Mouse (Mus musculus) megakaryocyte, embryonic 14.5 days (primary cell): ENCODE data around the gene Gtf2h3. TPM values are rescaled to one million over a fixed set of nuclear protein-coding genes. Genes with fewer than 3 reads are reported as not detected.
"Not testable (repeated sequence)": the region's sequence is repeated elsewhere in the genome, so short reads cannot be mapped to it uniquely, and the experiment has no call there.

ENCODE experiments used
- H3K27me3 ChIP-seq: replicated peaks from 2 replicates; pipeline ENCODE3; 2012; ENCODE audit warnings: inconsistent platforms
- H3K36me3 ChIP-seq: replicated peaks from 2 replicates; pipeline ENCODE3; 2012; ENCODE audit warnings: low read length, inconsistent platforms, mixed read lengths
- H3K4me1 ChIP-seq: 2 replicates; pipeline ENCODE4 v1.6.1; 2012; ENCODE audit warnings: inconsistent platforms
- H3K4me3 ChIP-seq: replicated peaks from 2 replicates; pipeline ENCODE3; 2012; ENCODE audit warnings: moderate library complexity, mild to moderate bottlenecking, inconsistent platforms
- H3K9me3 ChIP-seq: 2 replicates; pipeline ENCODE4 v1.6.1; 2012; ENCODE audit warnings: inconsistent platforms
- FLI1 ChIP-seq: IDR thresholded peaks from 2 replicates; pipeline ENCODE4 v1.6.1; 2012; ENCODE audit warnings: low read length, inconsistent platforms, mixed read lengths
- GATA1 ChIP-seq: IDR thresholded peaks from 3 replicates; pipeline ENCODE4 v1.6.1; 2012; ENCODE audit warnings: mixed read lengths, low read length, inconsistent platforms, borderline replicate concordance
- polyA plus RNA-seq: library from polyadenylated mRNA; stranded (reverse); fragments of >175 nt; gene quantifications from 2 replicates; pipeline ENCODE4 v1.2.3, GENCODE M21; 2012; ENCODE audit warnings: low replicate concordance; ENCODE audit not compliant: insufficient read depth

The Gtf2h3 gene
- polyA plus RNA-seq, 1 experiment = 3.1 TPM

DNA sequence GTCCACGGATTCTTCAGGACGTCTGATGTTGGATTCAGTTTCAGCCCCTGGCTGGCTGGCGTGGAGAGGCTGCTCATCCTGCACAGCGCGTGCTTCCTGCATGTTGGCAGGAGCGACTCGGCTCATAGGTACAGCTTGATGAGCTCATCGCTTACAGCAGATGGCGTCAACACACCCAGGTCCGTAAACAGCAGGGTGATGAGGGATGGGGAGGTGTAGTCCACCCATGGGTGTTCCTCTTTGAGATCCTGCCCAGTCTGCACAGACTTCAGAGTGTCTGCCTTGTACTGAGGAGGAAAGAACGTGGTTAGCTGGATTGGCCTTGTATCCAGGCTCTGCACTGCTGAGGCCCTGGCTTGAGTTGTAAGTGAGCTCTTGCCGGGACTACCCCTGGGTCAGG is 7.9 kb upstream of the Gtf2h3 start:
- TF ChIP-seq FLI1 (no peak), GATA1 (no peak)
- H3K36me3 ChIP-seq = peaks cover 100% of the 10 kb centered on the region
- no peak overlapping the region for H3K4me3 ChIP-seq
- H3K27me3 ChIP-seq = no peaks in the 10 kb centered on the region
- H3K4me1 ChIP-seq = peaks cover 16% of the 10 kb centered on the region
- no peaks in the 10 kb centered on the region for H3K9me3 ChIP-seq

DNA sequence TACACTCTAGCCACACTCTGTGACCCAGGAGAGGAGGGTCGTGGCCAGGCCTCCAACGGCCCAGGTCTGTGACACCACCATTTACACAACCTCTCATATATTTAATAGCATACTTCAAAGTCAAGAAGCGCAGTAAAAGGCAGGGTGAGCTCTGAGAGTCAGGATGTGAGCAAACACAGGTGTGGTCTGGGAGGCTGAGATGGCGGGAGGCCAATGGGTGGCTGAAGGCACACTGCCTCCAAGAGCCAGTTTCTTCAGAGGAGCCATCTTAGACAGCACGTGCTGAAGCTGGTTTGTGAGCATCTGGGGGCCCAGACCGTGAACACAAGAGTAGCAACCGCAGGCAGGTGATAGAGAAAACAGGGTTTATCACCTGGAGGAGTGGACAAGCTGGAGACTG is 3.5 kb upstream of the Gtf2h3 start:
- no peak overlapping the region for H3K4me3 ChIP-seq
- TF ChIP-seq GATA1 = no peak
- TF ChIP-seq FLI1 = no peak
- peaks cover 72% of the 10 kb centered on the region for H3K36me3 ChIP-seq
- H3K9me3 ChIP-seq = no peaks in the 10 kb centered on the region
- H3K4me1 ChIP-seq = peaks cover 49% of the 10 kb centered on the region
- no peaks in the 10 kb centered on the region for H3K27me3 ChIP-seq

DNA sequence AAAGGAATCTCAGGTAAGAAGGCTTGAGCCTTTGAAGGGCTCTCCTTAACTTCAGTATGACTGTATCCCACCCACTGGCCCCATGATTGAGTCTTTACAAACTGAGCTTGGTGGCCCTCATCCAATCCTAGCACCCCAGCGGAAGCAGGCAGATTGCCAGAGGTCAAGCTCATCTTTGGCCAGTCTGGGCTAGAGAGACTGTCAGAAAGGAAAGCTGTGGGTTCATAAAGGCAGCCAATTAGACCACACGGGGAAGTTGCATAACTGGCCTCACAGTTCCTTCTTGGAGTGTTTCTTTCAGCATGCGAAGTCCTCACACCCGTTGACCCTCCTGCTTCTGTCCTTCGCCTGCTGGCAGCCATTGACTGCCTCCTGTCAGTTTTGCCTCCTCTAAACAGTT is 3.6 kb downstream of the Gtf2h3 start:
- H3K36me3 ChIP-seq = peaks cover 55% of the 10 kb centered on the region
- no peaks in the 10 kb centered on the region for H3K9me3 ChIP-seq
- H3K4me3 ChIP-seq = no peak overlapping the region
- TF ChIP-seq GATA1 (no peak), FLI1 (no peak)
- peaks cover 45% of the 10 kb centered on the region for H3K4me1 ChIP-seq
- H3K27me3 ChIP-seq = no peaks in the 10 kb centered on the region

DNA sequence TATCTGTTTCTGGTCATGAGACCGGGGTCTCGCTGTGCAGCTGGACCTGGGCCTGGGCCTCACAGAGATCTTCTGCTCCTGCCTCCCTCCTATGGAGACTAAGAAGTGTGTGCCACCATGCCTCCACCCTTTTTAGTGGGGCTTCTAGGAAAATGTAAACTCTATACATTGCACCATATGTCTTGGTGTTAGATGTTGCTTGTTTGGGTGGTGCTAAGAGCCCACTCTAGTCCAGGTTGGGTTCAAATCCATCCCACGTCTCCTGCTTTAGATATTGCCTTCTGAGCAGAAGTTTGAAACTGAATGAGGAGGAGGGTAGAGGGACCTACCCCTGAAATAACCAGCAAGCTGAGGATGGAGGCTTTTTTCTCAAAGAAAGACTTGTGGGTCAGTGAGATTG is 13.8 kb downstream of the Gtf2h3 start:
- TF ChIP-seq GATA1 (no peak), FLI1 (no peak)
- no peak overlapping the region for H3K4me3 ChIP-seq
- H3K36me3 ChIP-seq = peaks cover 90% of the 10 kb centered on the region
- H3K9me3 ChIP-seq = no peaks in the 10 kb centered on the region
- no peaks in the 10 kb centered on the region for H3K4me1 ChIP-seq
- H3K27me3 ChIP-seq = no peaks in the 10 kb centered on the region

DNA sequence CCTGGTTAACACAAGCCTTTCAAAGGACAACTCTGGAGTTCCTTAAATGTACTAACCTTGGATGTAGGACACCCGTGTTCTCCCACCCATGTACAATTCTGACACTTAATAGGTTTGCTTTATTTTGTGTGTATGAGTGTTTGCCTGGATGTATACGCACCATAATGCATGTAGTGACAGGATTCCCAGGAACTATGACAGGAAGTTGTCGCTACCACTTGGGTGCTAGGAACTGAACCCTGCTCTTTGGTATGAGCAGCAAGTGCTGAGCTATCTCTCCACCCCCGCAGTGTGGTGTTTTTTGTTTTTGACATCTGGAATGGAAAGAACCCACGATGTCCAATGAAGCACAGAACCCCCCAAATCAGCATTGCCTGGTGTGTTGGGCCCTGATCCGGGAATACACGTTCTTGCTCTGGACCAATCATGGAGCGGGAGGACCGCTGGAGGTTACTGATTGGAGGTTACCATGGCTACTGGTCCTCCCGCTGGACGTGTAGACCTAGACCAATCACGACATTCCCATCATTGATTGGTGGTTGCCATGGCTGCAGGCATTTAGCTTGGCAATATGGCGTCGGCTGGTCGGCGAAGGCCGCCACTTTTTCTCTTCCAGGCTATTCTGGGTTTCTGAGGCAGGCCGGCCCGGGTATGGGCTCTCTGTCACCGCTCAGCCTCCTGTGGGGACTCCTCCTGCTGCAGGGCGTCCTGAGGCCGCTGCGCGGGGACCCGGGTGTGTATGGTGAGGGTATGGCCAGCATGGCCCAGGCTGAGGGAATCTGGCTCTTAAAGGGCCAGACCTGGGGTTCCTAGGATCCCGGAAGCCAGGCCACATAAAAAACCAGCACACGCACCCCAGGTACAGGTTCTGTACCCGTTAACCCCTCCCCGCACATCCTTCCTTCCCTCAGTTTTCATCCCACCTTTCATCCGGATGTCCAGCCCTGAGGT is 19.6 kb downstream of the Gtf2h3 start:
- peaks cover 11% of the 10 kb centered on the region for H3K9me3 ChIP-seq
- H3K27me3 ChIP-seq = no peaks in the 10 kb centered on the region
- peaks cover 40% of the 10 kb centered on the region for H3K36me3 ChIP-seq
- no peak for TF ChIP-seq FLI1
- no peak for TF ChIP-seq GATA1
- H3K4me3 ChIP-seq = peak overlapping the region; percentile 84
- peaks cover 17% of the 10 kb centered on the region; the same call in 1 of the 2 replicates for H3K4me1 ChIP-seq

DNA sequence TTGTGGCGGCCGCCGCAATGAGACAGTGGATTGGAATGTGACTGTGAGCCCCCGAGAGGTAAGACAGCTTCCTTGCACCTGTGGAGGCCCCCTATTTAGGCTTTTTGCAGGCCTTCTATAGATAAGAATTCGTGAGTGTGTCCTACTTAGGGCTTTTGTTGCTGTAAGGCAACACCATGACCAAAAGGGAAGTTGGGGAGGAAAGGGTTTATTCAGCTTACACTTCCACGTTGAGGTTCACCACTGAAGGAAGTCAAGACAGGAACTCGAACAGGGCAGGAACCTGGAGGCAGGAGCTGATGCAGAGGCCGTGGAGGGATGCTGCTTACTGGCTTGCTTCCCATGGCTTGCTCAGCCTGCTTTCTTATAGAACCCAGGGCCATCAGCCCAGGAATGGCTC is 20.8 kb downstream of the Gtf2h3 start:
- Histone ChIP-seq H3K4me1 (peaks cover 25% of the 10 kb centered on the region), H3K36me3 (peaks cover 28% of the 10 kb centered on the region), H3K9me3 (peaks cover 11% of the 10 kb centered on the region)
- not testable (repeated sequence) for H3K27me3 ChIP-seq, H3K4me3 ChIP-seq

DNA sequence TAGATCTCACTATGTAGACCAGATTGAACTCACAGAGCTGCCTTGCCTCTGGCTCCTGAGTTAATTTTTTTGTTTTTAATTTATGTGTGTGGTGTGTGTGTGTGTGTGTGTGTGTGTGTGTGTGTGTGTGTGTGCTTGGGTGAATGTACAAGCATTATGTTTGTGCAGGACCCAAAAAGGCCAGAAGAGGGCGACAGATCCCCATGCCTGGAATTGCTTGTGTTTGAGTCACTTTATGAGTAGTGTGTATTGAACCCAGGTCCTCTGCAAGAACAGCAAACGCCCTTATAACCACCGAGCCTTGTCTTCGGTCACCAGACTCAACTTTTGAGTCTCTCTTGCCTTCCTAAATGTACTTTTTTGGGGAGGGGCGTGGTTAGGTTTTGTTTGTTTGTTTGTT is 23.4 kb downstream of the Gtf2h3 start:
- H3K27me3 ChIP-seq = peaks cover 5% of the 10 kb centered on the region
- no peak overlapping the region for H3K4me3 ChIP-seq
- TF ChIP-seq GATA1 = no peak
- no peak for TF ChIP-seq FLI1
- peaks cover 2% of the 10 kb centered on the region for H3K36me3 ChIP-seq
- peaks cover 11% of the 10 kb centered on the region for H3K9me3 ChIP-seq
- H3K4me1 ChIP-seq = peaks cover 27% of the 10 kb centered on the region

DNA sequence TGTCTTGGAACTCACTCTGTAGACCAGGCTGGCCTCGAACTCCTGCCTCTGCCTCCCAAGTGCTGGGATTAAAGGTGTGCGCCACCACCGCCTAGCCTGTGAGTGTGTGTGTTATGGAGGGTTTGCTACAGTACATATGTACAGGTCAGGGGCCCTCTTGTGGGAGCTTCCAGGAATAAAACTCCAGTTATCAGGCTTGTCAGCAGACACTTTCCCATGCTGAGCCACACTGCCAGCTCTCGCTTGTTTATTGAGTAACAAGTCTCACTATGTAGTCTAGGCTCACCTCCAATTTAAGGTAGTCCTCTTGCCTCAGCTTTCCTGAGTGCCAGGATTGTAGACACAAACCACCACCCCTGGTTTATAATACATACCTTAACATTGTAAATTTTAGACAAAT is 25.4 kb downstream of the Gtf2h3 start:
- no peak overlapping the region for H3K4me3 ChIP-seq
- peaks cover 11% of the 10 kb centered on the region for H3K9me3 ChIP-seq
- peaks cover 9% of the 10 kb centered on the region for H3K27me3 ChIP-seq
- peaks cover 17% of the 10 kb centered on the region for H3K4me1 ChIP-seq
- H3K36me3 ChIP-seq = no peaks in the 10 kb centered on the region
- no peak for TF ChIP-seq FLI1
- TF ChIP-seq GATA1 = no peak

DNA sequence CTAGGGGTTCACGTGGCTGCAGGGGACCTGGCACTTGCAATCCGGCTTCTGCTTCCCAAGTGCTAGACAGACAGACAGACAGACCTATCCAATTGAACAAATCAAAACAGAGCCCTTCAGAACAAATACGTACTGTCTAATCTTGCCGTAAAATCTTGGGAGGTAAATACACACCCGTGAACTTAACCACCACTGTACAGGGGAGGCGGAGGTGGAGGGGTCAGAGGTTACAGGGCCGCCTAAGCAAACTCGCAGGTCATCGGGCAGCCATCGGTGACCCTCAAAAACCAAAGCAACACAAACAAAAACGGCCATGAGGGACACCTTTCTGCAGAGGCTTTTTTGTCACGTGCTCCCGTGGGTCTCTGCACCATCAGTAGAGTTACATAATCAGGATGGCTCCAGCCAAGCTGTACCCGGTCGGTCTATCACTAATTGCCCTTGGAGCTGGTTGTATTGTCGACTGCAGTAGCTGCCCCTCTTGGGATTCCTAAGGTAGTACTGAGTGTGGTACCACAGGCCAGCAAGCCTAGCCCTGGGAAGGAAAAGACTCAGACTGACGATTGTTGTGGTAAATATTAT is 26.2 kb downstream of the Gtf2h3 start:
- Histone ChIP-seq H3K4me3 (no peak overlapping the region), H3K4me1 (peaks cover 13% of the 10 kb centered on the region), H3K36me3 (no peaks in the 10 kb centered on the region), H3K27me3 (peaks cover 9% of the 10 kb centered on the region), H3K9me3 (peaks cover 5% of the 10 kb centered on the region)
- TF ChIP-seq GATA1 = no peak
- no peak for TF ChIP-seq FLI1

DNA sequence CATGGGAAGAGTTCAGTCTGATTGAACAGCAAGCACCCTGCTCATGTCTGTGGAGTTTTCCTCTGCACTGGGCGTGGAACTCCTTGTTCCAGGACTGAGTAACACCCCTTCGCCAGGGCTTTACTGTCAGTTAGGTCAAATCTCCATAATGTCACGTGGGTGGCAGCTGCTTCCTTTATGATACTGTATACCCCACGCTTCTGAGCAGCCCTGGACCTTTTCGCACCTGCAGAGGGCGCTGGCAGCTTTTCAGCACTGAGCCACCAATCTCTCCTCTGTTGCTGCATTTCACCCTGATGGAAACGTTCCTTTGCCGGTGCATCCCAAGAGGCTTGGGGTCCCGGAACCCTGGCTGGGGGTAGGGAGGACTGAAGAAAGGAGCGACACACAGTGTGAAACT is 32.0 kb downstream of the Gtf2h3 start:
- TF ChIP-seq GATA1 (no peak), FLI1 (no peak)
- H3K9me3 ChIP-seq = peaks cover 3% of the 10 kb centered on the region; the same call in 1 of the 2 replicates
- H3K27me3 ChIP-seq = peaks cover 7% of the 10 kb centered on the region

More for the DNA sequence above, 32.0 kb downstream of the Gtf2h3 start:
- H3K4me3 ChIP-seq = no peak overlapping the region
- no peaks in the 10 kb centered on the region for H3K36me3 ChIP-seq
- peaks cover 17% of the 10 kb centered on the region for H3K4me1 ChIP-seq
